Mouse (Mus musculus) heart, embryonic 11.5 days (tissue): ENCODE data around the gene Dedd2. TPM values are rescaled to one million over a fixed set of nuclear protein-coding genes. Genes with fewer than 3 reads are reported as not detected.
A peak's percentile ranks its signal among the peaks of the same experiment; 100 is the strongest.

ENCODE experiments used
- ATAC-seq: fragments of 200-750 bp; cut with Nextera tagmentation; replicated peaks from 2 replicates; pipeline ENCODE4 v1.8.0; 2017; ENCODE audit warnings: moderate library complexity; ENCODE audit not compliant: insufficient number of reproducible peaks, low FRiP score, low TSS enrichment
- H3K27ac ChIP-seq: fragments of 300-500 bp; sonication (generic); 2 replicates; pipeline ENCODE4 v1.5.1; 2014; ENCODE audit warnings: mild to moderate bottlenecking, low read depth, low read length
- H3K27me3 ChIP-seq: fragments of 300-500 bp; sonication (generic); 2 replicates; pipeline ENCODE4 v1.6.1; 2014; ENCODE audit warnings: mild to moderate bottlenecking, low read length, mixed read lengths; ENCODE audit not compliant: control insufficient read depth, insufficient read depth
- H3K36me3 ChIP-seq: fragments of 300-500 bp; sonication (generic); 2 replicates; pipeline ENCODE4 v1.6.1; 2014; ENCODE audit warnings: mild to moderate bottlenecking, low read length, moderate library complexity, mixed read lengths; ENCODE audit not compliant: control insufficient read depth, insufficient read depth
- H3K4me1 ChIP-seq: fragments of 300-500 bp; sonication (generic); 2 replicates; pipeline ENCODE4 v1.6.1; 2014; ENCODE audit warnings: low read length; ENCODE audit not compliant: control insufficient read depth, insufficient read depth
- H3K4me2 ChIP-seq: fragments of 300-500 bp; sonication (generic); 2 replicates; pipeline ENCODE4 v1.6.1; 2014; ENCODE audit warnings: mild to moderate bottlenecking, moderate library complexity
- H3K4me3 ChIP-seq: fragments of 300-500 bp; sonication (generic); 2 replicates; pipeline ENCODE4 v1.5.1; 2014; ENCODE audit warnings: low read depth, low read length
- H3K9ac ChIP-seq: fragments of 300-500 bp; sonication (generic); 2 replicates; pipeline ENCODE4 v1.6.1; 2014; ENCODE audit warnings: mild to moderate bottlenecking, low read depth, low read length, moderate library complexity
- H3K9me3 ChIP-seq: fragments of 300-500 bp; sonication (generic); replicated peaks from 2 replicates; pipeline ENCODE4 v1.6.1; 2016; ENCODE audit warnings: low read length; ENCODE audit not compliant: control insufficient read depth
- whole genome bisulfite sequencing: fragments of 180-500 bp; shearing (Covaris S2); extraction: QIAGEN DNeasy Blood & Tissue Kit; methylation state at CpG from one replicate; pipeline ENCODE4 v1.1.7; 2014; ENCODE audit not compliant: insufficient replicate concordance; 5-methylcytosine and 5-hydroxymethylcytosine counted together
- polyA plus RNA-seq: library from polyadenylated mRNA; unstranded; fragments of >200 nt; fragmentation: Nextera tagmentation; extraction: Ambion mirVana; gene quantifications from 2 replicates; pipeline ENCODE4 v1.2.1, GENCODE M21; 2014

Dedd2 gene
- polyA plus RNA-seq, 1 experiment from 2014 or later, result 5.3 TPM

- Histone ChIP-seq H3K36me3 (no peaks in the 10 kb centered on the region), H3K9me3 (no peaks in the 10 kb centered on the region), H3K27ac (no peak overlapping the region), H3K4me2 (no peak overlapping the region), H3K4me3 (no peak overlapping the region), H3K4me1 (peaks cover 8% of the 10 kb centered on the region; the same call in 1 of the 2 replicates), H3K27me3 (peaks cover 89% of the 10 kb centered on the region), H3K9ac (no peak overlapping the region)
- WGBS, result 7% methylated on average over 6 of the region's 6 CpGs
- no peak for ATAC-seq
Measured at GRCm38 (mm10) chr7:25180512-25180911, 39.9 kb downstream of the Dedd2 start.

DNA sequence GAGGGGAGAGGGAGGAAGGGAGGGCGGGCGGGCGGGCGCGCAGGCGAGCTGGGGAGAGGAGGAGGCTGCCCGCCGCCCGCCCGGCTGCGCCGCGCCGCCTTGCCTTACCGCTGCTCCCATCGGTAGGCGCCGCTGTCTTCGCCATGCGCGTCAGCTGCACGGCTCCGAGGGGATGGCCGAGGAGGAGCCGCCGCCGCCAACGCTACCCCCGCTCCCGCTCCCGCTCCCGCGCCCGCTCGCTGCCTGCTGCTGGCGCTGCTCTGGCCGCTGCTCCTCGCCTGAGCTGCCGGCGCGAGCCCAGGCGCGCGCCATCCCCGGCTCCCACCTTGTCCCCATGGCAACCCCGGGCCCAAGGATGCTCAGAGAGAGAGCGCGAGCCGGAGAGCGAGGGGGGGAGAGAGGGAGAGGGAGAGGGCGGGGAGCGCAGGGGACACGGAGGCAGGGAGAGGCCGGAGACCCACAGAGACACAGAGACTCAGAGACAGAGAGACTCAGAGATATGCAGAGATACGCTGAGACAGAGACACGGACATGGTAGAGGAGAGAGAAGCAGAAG, 40.7 kb downstream of the Dedd2 start, which contains the start of gene Pou2f2:
Pou2f2 (minus strand) TSS at position 121 of the 556 bp plus-strand sequence.
- 1% methylated on average over 24 of the region's 56 CpGs for WGBS
- H3K27ac ChIP-seq, result no peak within 1 kb of the TSS
- H3K36me3 ChIP-seq, result no peaks in the 10 kb centered on the region
- H3K4me2 ChIP-seq, result peak within 1 kb of the TSS; percentile 83
- H3K9me3 ChIP-seq, result no peaks in the 10 kb centered on the region
- peak within 1 kb of the TSS; percentile 48 for H3K4me3 ChIP-seq
- peaks cover 94% of the 10 kb centered on the region for H3K27me3 ChIP-seq
- H3K9ac ChIP-seq, result no peak within 1 kb of the TSS
- ATAC-seq, result peak; percentile 68; the same call in 1 of the 2 replicates
- peaks cover 8% of the 10 kb centered on the region; the same call in 1 of the 2 replicates for H3K4me1 ChIP-seq

GRCm38 (mm10) chr7:25178787-25179605, 41.4 kb downstream of the Dedd2 start:
- H3K4me3 ChIP-seq, result peak overlapping the region; percentile 48
- ATAC-seq, result no peak
- no peak overlapping the region for H3K9ac ChIP-seq
- no peak overlapping the region for H3K27ac ChIP-seq
- WGBS, result 1% methylated on average over 56 of the region's 56 CpGs
- H3K9me3 ChIP-seq, result no peaks in the 10 kb centered on the region
- H3K4me1 ChIP-seq, result peaks cover 8% of the 10 kb centered on the region; the same call in 1 of the 2 replicates
- no peaks in the 10 kb centered on the region for H3K36me3 ChIP-seq
- H3K27me3 ChIP-seq, result peaks cover 93% of the 10 kb centered on the region
- peak overlapping the region; percentile 83 for H3K4me2 ChIP-seq

DNA sequence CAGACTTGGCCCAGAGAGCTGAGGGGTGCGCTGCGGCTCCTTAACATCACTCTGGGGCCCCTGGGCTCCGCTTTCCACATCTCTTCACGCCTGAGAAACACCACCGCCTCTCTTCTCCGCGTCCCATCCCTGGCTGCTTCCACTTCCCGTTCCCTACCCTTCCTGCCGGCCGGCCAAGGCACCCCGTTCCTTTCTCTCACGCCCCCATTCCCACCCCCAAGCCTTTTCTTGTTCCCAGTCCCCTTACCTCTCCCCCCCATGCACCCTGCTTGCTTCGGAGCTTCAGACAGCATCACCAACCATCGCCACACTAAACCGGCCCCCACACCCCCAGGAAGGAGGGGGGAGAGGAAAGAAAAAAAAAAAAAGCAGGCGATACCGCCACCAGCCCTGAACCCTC, 42.1 kb downstream of the Dedd2 start:
- ATAC-seq, result no peak
- peaks cover 8% of the 10 kb centered on the region; the same call in 1 of the 2 replicates for H3K4me1 ChIP-seq
- under 1% methylated on average over 17 of the region's 17 CpGs for WGBS
- no peaks in the 10 kb centered on the region for H3K36me3 ChIP-seq
- H3K9ac ChIP-seq, result no peak overlapping the region
- peak overlapping the region; percentile 83 for H3K4me2 ChIP-seq
- peaks cover 92% of the 10 kb centered on the region for H3K27me3 ChIP-seq
- no peak overlapping the region for H3K27ac ChIP-seq
- H3K4me3 ChIP-seq, result peak overlapping the region; percentile 48
- H3K9me3 ChIP-seq, result no peaks in the 10 kb centered on the region

DNA sequence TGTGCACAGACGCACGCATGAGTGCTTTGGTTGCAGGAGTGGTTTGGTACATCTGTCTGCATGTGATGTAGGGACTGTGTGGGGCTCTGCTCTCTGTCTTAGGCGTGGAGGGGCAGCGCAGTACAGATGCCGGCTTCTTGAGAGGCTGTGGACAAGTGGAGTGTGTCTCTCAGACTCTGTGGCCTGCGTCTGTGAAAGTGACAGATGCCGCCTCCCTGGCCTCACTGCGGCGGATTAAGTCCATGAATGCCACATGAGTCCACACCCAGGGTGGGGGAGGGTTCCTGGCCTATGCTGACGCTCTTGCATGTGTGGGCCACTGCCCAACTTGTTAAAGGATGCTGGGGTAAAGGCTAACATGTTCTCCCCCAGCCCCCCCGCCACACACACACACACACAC, 46.1 kb downstream of the Dedd2 start:
- H3K4me1 ChIP-seq, result peaks cover 8% of the 10 kb centered on the region; the same call in 1 of the 2 replicates
- no peak overlapping the region for H3K4me3 ChIP-seq
- H3K27me3 ChIP-seq, result peaks cover 60% of the 10 kb centered on the region
- H3K9me3 ChIP-seq, result no peaks in the 10 kb centered on the region
- H3K9ac ChIP-seq, result no peak overlapping the region
- no peak for ATAC-seq
- no peaks in the 10 kb centered on the region for H3K36me3 ChIP-seq
- no peak overlapping the region for H3K4me2 ChIP-seq
- H3K27ac ChIP-seq, result no peak overlapping the region
- WGBS, result 56% methylated on average over 11 of the region's 11 CpGs

GRCm38 (mm10) chr7:25172669-25173068, 47.7 kb downstream of the Dedd2 start:
- H3K27ac ChIP-seq, result no peak overlapping the region
- H3K9me3 ChIP-seq, result no peaks in the 10 kb centered on the region
- 45% methylated on average over 5 of the region's 5 CpGs for WGBS
- H3K9ac ChIP-seq, result no peak overlapping the region
- no peak for ATAC-seq
- H3K27me3 ChIP-seq, result peaks cover 48% of the 10 kb centered on the region
- no peak overlapping the region for H3K4me2 ChIP-seq
- no peaks in the 10 kb centered on the region for H3K4me1 ChIP-seq
- no peak overlapping the region for H3K4me3 ChIP-seq
- no peaks in the 10 kb centered on the region for H3K36me3 ChIP-seq

- Histone ChIP-seq H3K4me3 (no peak overlapping the region), H3K4me2 (no peak overlapping the region), H3K27me3 (peaks cover 33% of the 10 kb centered on the region), H3K27ac (no peak overlapping the region), H3K4me1 (no peaks in the 10 kb centered on the region), H3K36me3 (no peaks in the 10 kb centered on the region), H3K9me3 (no peaks in the 10 kb centered on the region), H3K9ac (no peak overlapping the region)
- no peak for ATAC-seq
- 29% methylated on average over 3 of the region's 3 CpGs for WGBS
Measured at GRCm38 (mm10) chr7:25170583-25170982, 49.8 kb downstream of the Dedd2 start.

DNA sequence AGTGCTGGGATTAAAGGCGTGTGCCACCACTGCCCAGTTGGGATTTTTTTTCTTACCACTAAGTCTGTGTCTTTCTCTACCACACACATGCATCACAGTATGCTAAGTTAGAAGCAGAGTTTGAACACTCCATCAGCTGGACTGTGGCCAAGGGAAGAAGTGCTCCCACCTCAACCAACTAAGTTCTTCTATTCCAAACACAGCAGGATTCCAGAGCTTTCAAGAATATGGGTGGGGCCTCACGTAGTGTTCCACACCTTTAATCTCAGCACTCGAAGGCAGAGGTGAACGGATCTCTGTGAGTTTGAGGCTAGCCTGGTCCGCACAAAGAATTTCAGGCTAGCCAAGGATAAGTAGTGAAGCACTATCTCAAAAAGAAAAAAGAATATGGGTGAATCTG, 54.3 kb downstream of the Dedd2 start:
- Histone ChIP-seq H3K4me2 (no peak overlapping the region), H3K27me3 (peaks cover 35% of the 10 kb centered on the region), H3K9me3 (no peaks in the 10 kb centered on the region), H3K9ac (no peak overlapping the region), H3K4me1 (no peaks in the 10 kb centered on the region), H3K36me3 (no peaks in the 10 kb centered on the region), H3K27ac (no peak overlapping the region), H3K4me3 (no peak overlapping the region)
- 71% methylated on average over 5 of the region's 5 CpGs for WGBS
- ATAC-seq, result no peak
